Mouse (Mus musculus): Measurements from ENCODE around the gene Zbtb12. TPM values are rescaled to one million over a fixed set of nuclear protein-coding genes. Genes with fewer than 3 reads are reported as not detected.

Zbtb12 gene
- total and polyA plus RNA-seq, 3 experiments = 7.6 to 24.3 TPM; not detected in 1

- Histone ChIP-seq H3K79me2 (ENCODE audit: control insufficient read depth, insufficient read depth, low read length, poor library complexity) (no peaks in the 10 kb centered on the region), H3K4me1 (ENCODE audit: control insufficient read depth in 1 of 2, insufficient read depth in 2 of 2, low read length in 2 of 2) (no peaks in the 10 kb centered on the region), H3K4me3 (ENCODE audit: control insufficient read depth in 1 of 2, insufficient read depth in 1 of 2, low read depth in 2 of 2, low read length in 2 of 2) (no peak overlapping the region), H3K27ac (ENCODE audit: control insufficient read depth, low read depth, low read length) (no peak overlapping the region), H3K9me3 (replicated peaks; ENCODE audit: insufficient read depth, low read length) (no peaks in the 10 kb centered on the region), H3K27me3 (ENCODE audit: control insufficient read depth in 1 of 2, insufficient read depth in 2 of 2, low read length in 2 of 2) (no peaks in the 10 kb centered on the region), H3K9ac (ENCODE audit: control insufficient read depth, low read depth, low read length, poor library complexity, severe bottlenecking) (no peak overlapping the region), H3K36me3 (ENCODE audit: control insufficient read depth in 1 of 2, insufficient read depth in 2 of 2, low read length in 2 of 2) (peaks cover 0 to 4% of the 10 kb centered on the region in 2 experiments; a peak in 2 of 4 replicates)
- TF ChIP-seq RAD21 (IDR thresholded peaks at IDR 0.05; ENCODE audit: low read depth, low read length) = no peak
- TF ChIP-seq MAX (IDR thresholded peaks at IDR 0.05; ENCODE audit: low read length) = no peak
- no peak for TF ChIP-seq ETS1 (IDR thresholded peaks at IDR 0.05; ENCODE audit: low read depth, low read length)
- no peak for TF ChIP-seq UBTF (IDR thresholded peaks at IDR 0.05; ENCODE audit: borderline replicate concordance, insufficient read depth, low read depth, low read length)
- TF ChIP-seq MAZ (IDR thresholded peaks at IDR 0.05; ENCODE audit: low read depth, low read length) = no peak
- no peak for TF ChIP-seq MYB (IDR thresholded peaks at IDR 0.05; ENCODE audit: low read depth, low read length)
- TF ChIP-seq KAT2A (conservative IDR thresholded peaks at IDR 0.05; ENCODE audit: low read depth, low read length) = no peak
- no peak for TF ChIP-seq MAFK (IDR thresholded peaks at IDR 0.05; ENCODE audit: borderline replicate concordance, low read depth, low read length)
- no peak for TF ChIP-seq GABPA (IDR thresholded peaks at IDR 0.05; ENCODE audit: low read depth, low read length)
- TF ChIP-seq MEF2A (IDR thresholded peaks at IDR 0.05; ENCODE audit: extremely low read depth, insufficient replicate concordance, low read depth, low read length, poor library complexity, severe bottlenecking) = no peak
- TF ChIP-seq E2F4 (IDR thresholded peaks at IDR 0.05; ENCODE audit: borderline replicate concordance, low read depth, low read length) = no peak
- DNase-seq (ENCODE audit: low read depth, low spot score) = no peak
Measured at GRCm38 (mm10) chr17:34910982-34911381, 31.7 kb downstream of the Zbtb12 start.

GRCm38 (mm10) chr17:34911945-34912351, 32.7 kb downstream of the Zbtb12 start:
- no peak overlapping the region for H3K9ac ChIP-seq (ENCODE audit: control insufficient read depth, low read depth, low read length, poor library complexity, severe bottlenecking)
- no peaks in the 10 kb centered on the region for H3K27me3 ChIP-seq (ENCODE audit: control insufficient read depth in 1 of 2, insufficient read depth in 2 of 2, low read length in 2 of 2)
- H3K9me3 ChIP-seq (replicated peaks; ENCODE audit: insufficient read depth, low read length) = no peaks in the 10 kb centered on the region
- peaks cover 0 to 4% of the 10 kb centered on the region in 2 experiments; a peak in 2 of 4 replicates for H3K36me3 ChIP-seq (ENCODE audit: control insufficient read depth in 1 of 2, insufficient read depth in 2 of 2, low read length in 2 of 2)
- H3K27ac ChIP-seq (ENCODE audit: control insufficient read depth, low read depth, low read length) = no peak overlapping the region
- peak; percentile 73 for DNase-seq (ENCODE audit: low read depth, low spot score)
- TF ChIP-seq HCFC1 (IDR thresholded peaks at IDR 0.05; ENCODE audit: low read depth, low read length) (no peak), RCOR1 (IDR thresholded peaks at IDR 0.05; ENCODE audit: low read depth, low read length) (no peak), MYB (IDR thresholded peaks at IDR 0.05; ENCODE audit: low read depth, low read length) (no peak), NRF1 (IDR thresholded peaks at IDR 0.05; ENCODE audit: insufficient read depth, low read depth, low read length, poor library complexity, severe bottlenecking) (no peak), ZC3H11A (IDR thresholded peaks at IDR 0.05; ENCODE audit: low read depth, low read length) (peak; percentile 47; the same call in 1 of the 2 replicates), SMC3 (IDR thresholded peaks at IDR 0.05; ENCODE audit: low read depth, low read length) (peak; percentile 52), RAD21 (IDR thresholded peaks at IDR 0.05; ENCODE audit: low read depth, low read length) (peak; percentile 59), GABPA (IDR thresholded peaks at IDR 0.05; ENCODE audit: low read depth, low read length) (no peak), CTCF (IDR thresholded peaks at IDR 0.05 in 2 of 3, conservative IDR thresholded peaks at IDR 0.05 in 1 of 3; ENCODE audit: control insufficient read depth in 1 of 3, insufficient read depth in 1 of 3, low read depth in 2 of 3, low read length in 3 of 3, poor library complexity in 1 of 3, severe bottlenecking in 1 of 3) (peak; percentile 85 to 98 (median 87)), KAT2A (conservative IDR thresholded peaks at IDR 0.05; ENCODE audit: low read depth, low read length) (no peak), POLR2A (IDR thresholded peaks at IDR 0.05; ENCODE audit: control insufficient read depth in 1 of 2, insufficient read depth in 1 of 2, low read depth in 1 of 2, low read length in 2 of 2, poor library complexity in 1 of 2) (no peak), MEF2A (IDR thresholded peaks at IDR 0.05; ENCODE audit: extremely low read depth, insufficient replicate concordance, low read depth, low read length, poor library complexity, severe bottlenecking) (no peak), ZNF384 (IDR thresholded peaks at IDR 0.05; ENCODE audit: low read depth, low read length) (no peak), MAZ (IDR thresholded peaks at IDR 0.05; ENCODE audit: low read depth, low read length) (no peak)
- no peaks in the 10 kb centered on the region for H3K4me1 ChIP-seq (ENCODE audit: control insufficient read depth in 1 of 2, insufficient read depth in 2 of 2, low read length in 2 of 2)
- no peaks in the 10 kb centered on the region for H3K79me2 ChIP-seq (ENCODE audit: control insufficient read depth, insufficient read depth, low read length, poor library complexity)
- no peak overlapping the region for H3K4me3 ChIP-seq (ENCODE audit: control insufficient read depth in 1 of 2, insufficient read depth in 1 of 2, low read depth in 2 of 2, low read length in 2 of 2)
